Mouse (Mus musculus): ENCODE data around the gene Hmgn5. TPM values are rescaled to one million over a fixed set of nuclear protein-coding genes. Genes with fewer than 3 reads are reported as not detected.

Gene Hmgn5
- polyA plus RNA-seq, 2 experiments = 13.3 to 21.1 TPM

DNA sequence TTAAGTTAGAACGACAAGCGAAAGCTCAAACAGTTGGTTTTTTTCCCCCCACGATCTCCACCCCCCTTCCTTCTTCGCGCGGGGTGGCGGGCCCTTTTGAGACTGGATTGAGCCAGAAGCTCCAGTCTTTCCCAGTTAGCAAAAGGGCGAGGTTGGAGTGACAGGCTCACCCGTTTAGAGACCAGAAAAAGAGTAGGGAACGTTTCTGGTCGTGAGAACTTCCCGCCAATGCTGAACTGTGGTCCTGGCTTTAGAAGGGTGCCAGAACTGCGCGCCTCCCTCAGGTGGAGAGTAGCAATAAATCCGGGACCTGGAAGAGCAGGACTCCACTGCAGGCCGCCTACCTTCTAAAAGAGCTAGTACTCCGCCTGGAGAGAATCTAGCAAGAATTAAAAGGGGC, 482 bp upstream of the Hmgn5 start:
- Histone ChIP-seq H3K4me1 (ENCODE audit: control insufficient read depth, insufficient read depth, low read length) (no peaks in the 10 kb centered on the region), H3K4me3 (replicated peaks; ENCODE audit: low read length) (peak overlapping the region; percentile 46), H3K9me3 (ENCODE audit: control insufficient read depth, low read length) (no peaks in the 10 kb centered on the region), H3K9ac (ENCODE audit: low read depth, low read length, severe bottlenecking) (peak overlapping the region; percentile 48; the same call in 1 of the 2 replicates), H3K27ac (replicated peaks; ENCODE audit: low read depth, low read length) (peak overlapping the region; percentile 61; the same call in 1 of the 2 replicates), H3K27me3 (ENCODE audit: control insufficient read depth, insufficient read depth, low read length) (no peaks in the 10 kb centered on the region), H3K4me2 (replicated peaks; ENCODE audit: low read depth, low read length, severe bottlenecking) (peak overlapping the region; percentile 42), H3K36me3 (ENCODE audit: control insufficient read depth, insufficient read depth, low read length) (no peaks in the 10 kb centered on the region)
- 0 out of 2 replicates have a peak, but pooled peaks have one; percentile 6 for TF ChIP-seq POLR2A (IDR thresholded peaks at IDR 0.05; ENCODE audit: borderline replicate concordance, extremely low read depth, insufficient read depth, insufficient read length)
- DNase-seq (ENCODE audit: low spot score) (peak; percentile 40), ATAC-seq (ENCODE audit: low FRiP score, low read depth) (peak; percentile 67)
- WGBS = 12% methylated on average over 17 of the region's 17 CpGs

- peak overlapping the region; percentile 49 for H3K4me2 ChIP-seq (replicated peaks; ENCODE audit: low read depth, low read length, severe bottlenecking)
- H3K4me1 ChIP-seq (ENCODE audit: control insufficient read depth, insufficient read depth, low read length) = no peaks in the 10 kb centered on the region
- DNase-seq (ENCODE audit: low spot score) (peak; percentile 64), ATAC-seq (ENCODE audit: low FRiP score, low read depth) (peak; percentile 69; the same call in 1 of the 2 replicates)
- H3K27ac ChIP-seq (replicated peaks; ENCODE audit: low read depth, low read length) = peak overlapping the region; percentile 65; the same call in 1 of the 2 replicates
- H3K27me3 ChIP-seq (ENCODE audit: control insufficient read depth, insufficient read depth, low read length) = no peaks in the 10 kb centered on the region
- TF ChIP-seq POLR2A (IDR thresholded peaks at IDR 0.05; ENCODE audit: borderline replicate concordance, extremely low read depth, insufficient read depth, insufficient read length) = no peak
- 26% methylated on average over 23 of the region's 23 CpGs for WGBS
- H3K4me3 ChIP-seq (replicated peaks; ENCODE audit: low read length) = peak overlapping the region; percentile 46
- H3K36me3 ChIP-seq (ENCODE audit: control insufficient read depth, insufficient read depth, low read length) = no peaks in the 10 kb centered on the region
- peak overlapping the region; percentile 43 for H3K9ac ChIP-seq (ENCODE audit: low read depth, low read length, severe bottlenecking)
- H3K9me3 ChIP-seq (ENCODE audit: control insufficient read depth, low read length) = no peaks in the 10 kb centered on the region
Measured at GRCm38 (mm10) chrX:109012371-109013031, 703 bp downstream of the Hmgn5 start.

DNA sequence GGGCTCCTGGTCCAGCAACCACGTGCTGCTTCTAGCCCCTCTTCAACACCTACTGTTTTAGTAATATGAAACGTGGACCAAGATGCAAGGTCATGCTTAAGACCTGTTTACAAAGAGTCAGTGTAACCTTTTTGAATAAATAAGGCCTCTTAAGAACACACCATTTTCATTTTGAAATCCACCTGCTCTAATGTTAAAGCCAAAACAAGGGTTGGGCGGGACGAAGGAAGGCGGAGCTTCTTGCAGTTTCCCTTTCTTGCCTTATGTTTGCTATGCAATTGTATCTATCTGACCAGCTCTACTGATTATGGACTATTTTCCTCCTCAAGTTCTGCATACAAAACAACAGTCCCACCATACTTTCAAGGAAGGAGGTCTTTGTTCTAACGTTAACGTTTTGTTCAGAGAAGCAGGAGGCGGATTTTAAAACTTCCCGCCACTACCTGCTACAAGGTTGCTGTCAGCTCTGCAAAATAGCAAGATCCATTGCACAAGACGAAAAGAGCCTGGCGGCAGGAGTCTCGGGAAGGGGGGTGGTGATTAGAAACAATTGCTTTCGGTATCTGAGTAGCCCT, 1.5 kb downstream of the Hmgn5 start:
- Histone ChIP-seq H3K4me2 (replicated peaks; ENCODE audit: low read depth, low read length, severe bottlenecking) (peak overlapping the region; percentile 49), H3K4me3 (replicated peaks; ENCODE audit: low read length) (peak overlapping the region; percentile 46), H3K9ac (ENCODE audit: low read depth, low read length, severe bottlenecking) (peak overlapping the region; percentile 43), H3K27me3 (ENCODE audit: control insufficient read depth, insufficient read depth, low read length) (no peaks in the 10 kb centered on the region), H3K27ac (replicated peaks; ENCODE audit: low read depth, low read length) (no peak overlapping the region), H3K4me1 (ENCODE audit: control insufficient read depth, insufficient read depth, low read length) (no peaks in the 10 kb centered on the region), H3K9me3 (ENCODE audit: control insufficient read depth, low read length) (no peaks in the 10 kb centered on the region), H3K36me3 (ENCODE audit: control insufficient read depth, insufficient read depth, low read length) (no peaks in the 10 kb centered on the region)
- 37% methylated on average over 13 of the region's 13 CpGs for WGBS
- no peak for TF ChIP-seq POLR2A (IDR thresholded peaks at IDR 0.05; ENCODE audit: borderline replicate concordance, extremely low read depth, insufficient read depth, insufficient read length)
- ATAC-seq (ENCODE audit: low FRiP score, low read depth) = no peak
- no peak for DNase-seq (ENCODE audit: low spot score)

DNA sequence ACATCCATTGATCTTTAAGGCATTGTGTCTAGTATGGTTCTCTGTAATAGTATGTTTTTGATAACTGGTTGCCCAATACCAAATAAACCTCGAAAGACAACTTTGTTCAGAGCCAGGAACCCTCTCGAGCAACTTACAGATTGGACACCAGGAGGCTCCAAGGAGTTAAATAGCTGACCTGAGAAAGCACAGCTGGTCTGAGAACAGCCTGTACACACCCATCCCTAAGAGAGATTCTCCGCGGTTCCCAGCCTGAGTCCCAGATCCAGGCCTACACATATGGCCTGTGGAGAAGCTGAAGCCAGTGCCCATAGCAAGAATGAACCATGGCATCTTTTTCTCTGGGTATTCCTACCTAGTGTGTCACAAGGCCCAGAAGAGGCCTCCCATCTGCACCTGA, 11.9 kb downstream of the Hmgn5 start:
- Histone ChIP-seq H3K9me3 (ENCODE audit: control insufficient read depth, low read length) (no peaks in the 10 kb centered on the region), H3K4me3 (replicated peaks; ENCODE audit: low read length) (no peak overlapping the region), H3K4me1 (ENCODE audit: control insufficient read depth, insufficient read depth, low read length) (no peaks in the 10 kb centered on the region), H3K36me3 (ENCODE audit: control insufficient read depth, insufficient read depth, low read length) (no peaks in the 10 kb centered on the region; the same call in 1 of the 2 replicates), H3K27me3 (ENCODE audit: control insufficient read depth, insufficient read depth, low read length) (no peaks in the 10 kb centered on the region), H3K27ac (replicated peaks; ENCODE audit: low read depth, low read length) (no peak overlapping the region), H3K9ac (ENCODE audit: low read depth, low read length, severe bottlenecking) (no peak overlapping the region), H3K4me2 (replicated peaks; ENCODE audit: low read depth, low read length, severe bottlenecking) (no peak overlapping the region)
- ATAC-seq (ENCODE audit: low FRiP score, low read depth) (no peak), DNase-seq (ENCODE audit: low spot score) (no peak)
- 61% methylated on average over 4 of the region's 4 CpGs for WGBS
- TF ChIP-seq POLR2A (IDR thresholded peaks at IDR 0.05; ENCODE audit: borderline replicate concordance, extremely low read depth, insufficient read depth, insufficient read length) = no peak

Other genes with a start within 250 kb of the Hmgn5 start
- 3.8 and 3.9 TPM in 2 replicates for gene Brwd3, start 179.0 kb downstream of the Hmgn5 start, polyA plus RNA-seq (2012; rRNA removed)
- 3.3 and 5.3 TPM in 2 replicates for gene Brwd3, start 179.0 kb downstream of the Hmgn5 start, polyA plus RNA-seq (2014; fragmentation: Nextera tagmentation; extraction: Ambion mirVana)
- 59.9 and 69.0 TPM in 2 replicates for gene Sh3bgrl, start 82.0 kb upstream of the Hmgn5 start, polyA plus RNA-seq (2012; rRNA removed)
- gene Sh3bgrl, start 82.0 kb upstream of the Hmgn5 start, polyA plus RNA-seq (2014; fragmentation: Nextera tagmentation; extraction: Ambion mirVana) = 89.3 and 109 TPM in 2 replicates
- 0.04 and 0.10 TPM in 2 replicates for gene Gm6377, start 183.4 kb upstream of the Hmgn5 start, polyA plus RNA-seq (2012; rRNA removed)
- gene Gm6377, start 183.4 kb upstream of the Hmgn5 start, polyA plus RNA-seq (2014; fragmentation: Nextera tagmentation; extraction: Ambion mirVana) = 0.11 and 0.15 TPM in 2 replicates